Mouse (Mus musculus) intestine, embryonic 16.5 days (tissue): ENCODE data around the gene Sipa1l3. TPM values are rescaled to one million over a fixed set of nuclear protein-coding genes. Genes with fewer than 3 reads are reported as not detected.

Source experiments
- ATAC-seq: fragments of 200-750 bp; cut with Nextera tagmentation; 2 replicates; pipeline ENCODE4 v1.8.0; 2017; ENCODE audit warnings: moderate TSS enrichment, moderate library complexity
- H3K27ac ChIP-seq: fragments of 300-500 bp; sonication (generic); 2 replicates; pipeline ENCODE4 v1.5.1; 2014; ENCODE audit warnings: mild to moderate bottlenecking, low read length
- H3K27me3 ChIP-seq: fragments of 300-500 bp; sonication (generic); replicated peaks from 2 replicates; pipeline ENCODE4 v1.6.1; 2014; ENCODE audit warnings: low read length, control low read depth, mixed read lengths; ENCODE audit not compliant: control insufficient read depth, insufficient read depth
- H3K36me3 ChIP-seq: fragments of 300-500 bp; sonication (generic); 2 replicates; pipeline ENCODE4 v1.6.1; 2014; ENCODE audit warnings: low read length, control low read depth; ENCODE audit not compliant: control insufficient read depth, insufficient read depth
- H3K4me1 ChIP-seq: fragments of 300-500 bp; sonication (generic); 2 replicates; pipeline ENCODE4 v1.6.1; 2014; ENCODE audit warnings: low read length, control low read depth, mixed read lengths; ENCODE audit not compliant: control insufficient read depth, insufficient read depth
- H3K4me2 ChIP-seq: fragments of 300-500 bp; sonication (generic); 2 replicates; pipeline ENCODE4 v1.6.1; 2014; ENCODE audit warnings: low read depth, low read length, control low read depth
- H3K4me3 ChIP-seq: fragments of 300-500 bp; sonication (generic); 2 replicates; pipeline ENCODE4 v1.5.1; 2014; ENCODE audit warnings: mild to moderate bottlenecking, low read length
- H3K9ac ChIP-seq: fragments of 300-500 bp; sonication (generic); 2 replicates; pipeline ENCODE4 v1.6.1; 2014; ENCODE audit warnings: low read depth, low read length
- H3K9me3 ChIP-seq: fragments of 300-500 bp; sonication (generic); 2 replicates; pipeline ENCODE4 v1.6.1; 2016; ENCODE audit warnings: low read length, control low read depth; ENCODE audit not compliant: control insufficient read depth
- WGBS: fragments of 180-500 bp; shearing (Covaris S2); extraction: QIAGEN DNeasy Blood & Tissue Kit; methylation state at CpG from one replicate; pipeline ENCODE4 v1.1.7; 2014; 5-methylcytosine and 5-hydroxymethylcytosine counted together
- polyA plus RNA-seq: library from polyadenylated mRNA; unstranded; fragments of >200 nt; fragmentation: Nextera tagmentation; extraction: Ambion mirVana; gene quantifications from 2 replicates; pipeline ENCODE4 v1.2.1, GENCODE M21; 2015

Sipa1l3 gene
- polyA plus RNA-seq, 1 experiment from 2014 or later, result 24.1 TPM

DNA sequence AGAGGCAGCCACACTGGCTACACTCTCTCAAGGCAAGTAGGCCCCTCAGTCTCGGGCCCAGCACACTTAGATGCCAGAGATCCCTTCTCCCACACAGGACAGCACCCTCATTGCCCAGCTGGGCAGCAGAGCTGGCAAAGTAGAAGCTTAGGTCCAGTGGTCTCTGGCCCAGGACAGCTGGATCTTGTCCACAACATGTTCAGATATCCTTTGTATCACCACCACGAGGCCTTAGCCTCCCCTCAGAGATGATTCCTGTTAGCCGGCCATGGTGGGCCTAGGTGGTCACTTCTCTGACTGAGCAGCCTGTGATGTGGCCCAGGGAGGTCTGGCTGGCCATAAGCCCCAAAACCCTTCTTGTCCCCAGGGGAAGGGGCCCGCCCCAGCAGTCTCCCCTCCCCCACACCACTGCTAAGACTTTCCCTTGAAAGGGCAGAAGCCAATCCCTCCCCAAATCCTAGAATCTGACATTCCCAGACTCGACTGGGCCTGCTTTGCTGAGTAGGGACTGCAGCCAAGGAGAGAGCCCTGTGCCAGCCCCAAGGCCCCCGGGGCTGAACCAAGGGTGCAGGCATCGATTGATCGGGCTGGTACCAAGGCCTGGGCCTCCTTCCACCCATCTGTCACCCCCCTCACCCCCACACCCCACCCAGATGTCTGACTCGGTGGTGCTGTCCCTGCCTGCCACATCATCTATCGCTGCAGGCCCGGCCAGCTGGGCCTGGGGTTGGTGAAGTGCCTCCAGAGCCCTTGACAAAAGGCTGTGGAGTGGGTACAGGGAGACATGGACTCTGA lies 227.6 kb downstream of the Sipa1l3 start:
- Histone ChIP-seq H3K4me2 (peak overlapping the region; percentile 80), H3K27ac (peak overlapping the region; percentile 75), H3K4me3 (peak overlapping the region; percentile 65), H3K36me3 (no peaks in the 10 kb centered on the region), H3K9ac (peak overlapping the region; percentile 45; the same call in 1 of the 2 replicates), H3K4me1 (peaks cover 32% of the 10 kb centered on the region), H3K9me3 (no peaks in the 10 kb centered on the region), H3K27me3 (no peaks in the 10 kb centered on the region)
- WGBS, result 39% methylated on average over 11 of the region's 11 CpGs
- ATAC-seq, result no peak

DNA sequence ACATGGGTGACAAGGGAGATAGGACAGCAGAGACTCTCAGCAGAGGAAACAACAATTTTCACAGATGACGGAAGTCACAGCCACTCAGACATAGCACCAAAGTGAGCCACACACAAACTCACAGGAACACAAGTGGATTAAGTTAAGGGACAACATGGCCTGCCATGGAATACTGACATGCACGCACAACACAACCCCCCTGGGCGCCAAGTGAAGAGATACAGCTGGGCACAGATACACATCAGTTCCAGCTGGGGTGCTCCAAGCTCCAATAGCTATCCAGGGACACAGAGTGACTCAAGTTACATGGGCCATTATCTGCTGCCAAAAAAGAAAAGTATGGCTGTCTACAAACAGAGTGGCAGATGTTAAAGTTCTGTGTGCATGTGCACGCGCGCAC lies 228.6 kb downstream of the Sipa1l3 start:
- 60% methylated on average over 6 of the region's 6 CpGs for WGBS

DNA sequence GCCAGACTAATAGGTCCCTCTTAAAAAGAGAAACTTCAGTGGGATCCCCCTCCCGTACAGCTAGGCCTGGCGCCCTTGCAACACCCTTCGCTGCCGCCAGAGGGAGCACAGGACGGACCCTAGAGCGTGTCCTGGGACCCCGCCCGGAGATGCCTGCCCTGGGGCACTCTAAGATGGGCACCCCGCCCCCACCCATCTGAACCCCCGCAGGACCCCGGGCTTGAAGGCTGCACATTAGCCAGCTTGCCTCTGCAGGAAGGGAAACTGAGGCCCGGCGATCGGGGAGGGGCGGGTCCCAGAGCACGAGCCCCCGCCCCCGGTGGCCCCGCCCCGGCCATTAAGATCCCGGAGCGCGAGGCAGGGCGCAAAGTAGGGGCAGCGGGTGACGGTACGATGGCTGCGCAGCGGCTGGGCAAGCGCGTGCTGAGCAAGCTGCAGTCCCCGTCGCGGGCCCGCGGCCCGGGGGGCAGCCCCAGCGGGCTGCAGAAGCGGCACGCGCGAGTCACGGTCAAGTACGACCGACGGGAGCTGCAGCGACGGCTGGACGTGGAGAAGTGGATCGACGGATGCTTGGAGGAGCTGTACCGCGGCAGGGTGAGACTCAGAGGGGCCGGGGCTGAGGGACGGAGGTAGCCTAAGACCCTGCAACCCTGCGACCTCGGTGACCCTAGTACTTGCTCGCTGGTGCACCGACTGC lies 229.4 kb downstream of the Sipa1l3 start, which contains the start of gene Ppp1r14a:
TSS of gene Ppp1r14a (plus strand) at position 367 of the 697 bp plus-strand sequence.
- peak within 1 kb of the TSS; percentile 65 for H3K4me3 ChIP-seq
- peak within 1 kb of the TSS; percentile 75 for H3K27ac ChIP-seq
- peak; percentile 39 for ATAC-seq
- 2% methylated on average over 59 of the region's 59 CpGs for WGBS
- peaks cover 32% of the 10 kb centered on the region for H3K4me1 ChIP-seq
- H3K9ac ChIP-seq, result peak within 1 kb of the TSS; percentile 81
- H3K36me3 ChIP-seq, result no peaks in the 10 kb centered on the region
- H3K9me3 ChIP-seq, result no peaks in the 10 kb centered on the region
- no peaks in the 10 kb centered on the region for H3K27me3 ChIP-seq
- peak within 1 kb of the TSS; percentile 80 for H3K4me2 ChIP-seq

More for the DNA sequence above, 228.6 kb downstream of the Sipa1l3 start:
- Histone ChIP-seq H3K9ac (peak overlapping the region; percentile 81), H3K4me3 (peak overlapping the region; percentile 65), H3K27ac (peak overlapping the region; percentile 75), H3K4me2 (peak overlapping the region; percentile 80), H3K36me3 (no peaks in the 10 kb centered on the region), H3K9me3 (no peaks in the 10 kb centered on the region), H3K27me3 (no peaks in the 10 kb centered on the region), H3K4me1 (peaks cover 32% of the 10 kb centered on the region)
- ATAC-seq, result no peak

DNA sequence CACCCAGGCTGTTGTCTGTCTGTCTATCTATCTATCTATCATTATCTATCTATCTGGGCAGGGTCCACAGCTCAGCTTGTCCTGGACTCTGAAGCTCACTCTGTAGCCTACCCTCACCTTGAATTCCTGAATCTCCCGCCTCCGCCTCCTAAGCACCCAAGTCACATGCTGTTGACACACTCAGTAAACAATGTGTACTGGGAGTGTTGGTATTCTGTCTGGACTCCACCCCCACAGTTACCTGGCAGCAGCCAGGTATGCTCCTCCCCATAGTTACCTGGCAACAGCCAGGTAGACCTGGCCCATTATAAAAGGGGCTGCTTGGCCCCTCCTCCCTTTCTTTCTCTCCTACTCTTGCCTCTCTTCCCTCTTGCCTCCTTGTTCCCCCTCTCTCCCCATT lies 230.4 kb downstream of the Sipa1l3 start:
- no peaks in the 10 kb centered on the region for H3K27me3 ChIP-seq
- WGBS, result 70% methylated on average over 2 of the region's 2 CpGs
- H3K4me1 ChIP-seq, result peaks cover 25% of the 10 kb centered on the region
- H3K36me3 ChIP-seq, result no peaks in the 10 kb centered on the region
- ATAC-seq, result peak; percentile 25
- no peaks in the 10 kb centered on the region for H3K9me3 ChIP-seq
- H3K27ac ChIP-seq, result no peak overlapping the region
- H3K4me2 ChIP-seq, result no peak overlapping the region
- H3K4me3 ChIP-seq, result no peak overlapping the region
- no peak overlapping the region for H3K9ac ChIP-seq

DNA sequence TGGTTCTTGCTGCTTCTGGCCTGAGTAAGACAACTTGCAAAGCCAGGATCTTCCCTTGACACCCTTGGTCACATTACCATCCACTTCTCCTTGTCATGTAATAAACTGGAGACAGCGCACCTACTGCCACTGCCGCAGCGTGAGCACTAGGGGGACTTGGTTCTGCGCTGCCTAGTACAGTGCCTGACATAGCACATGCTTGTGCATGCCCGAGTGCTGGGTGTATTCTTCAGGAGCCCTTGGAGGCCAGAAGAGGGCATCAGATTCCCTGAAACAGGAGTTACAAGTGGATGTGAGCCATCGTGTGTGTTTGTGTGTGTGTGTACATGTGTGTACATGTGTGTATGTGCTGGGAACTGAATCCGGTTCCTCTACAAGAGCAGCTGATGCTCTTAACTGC lies 231.0 kb downstream of the Sipa1l3 start:
- peaks cover 22% of the 10 kb centered on the region for H3K4me1 ChIP-seq
- H3K9me3 ChIP-seq, result no peaks in the 10 kb centered on the region
- H3K27me3 ChIP-seq, result no peaks in the 10 kb centered on the region
- peak; percentile 14; the same call in 1 of the 2 replicates for ATAC-seq
- no peaks in the 10 kb centered on the region for H3K36me3 ChIP-seq
- H3K4me2 ChIP-seq, result no peak overlapping the region
- H3K9ac ChIP-seq, result no peak overlapping the region
- 85% methylated on average over 7 of the region's 7 CpGs for WGBS
- H3K27ac ChIP-seq, result no peak overlapping the region
- no peak overlapping the region for H3K4me3 ChIP-seq

DNA sequence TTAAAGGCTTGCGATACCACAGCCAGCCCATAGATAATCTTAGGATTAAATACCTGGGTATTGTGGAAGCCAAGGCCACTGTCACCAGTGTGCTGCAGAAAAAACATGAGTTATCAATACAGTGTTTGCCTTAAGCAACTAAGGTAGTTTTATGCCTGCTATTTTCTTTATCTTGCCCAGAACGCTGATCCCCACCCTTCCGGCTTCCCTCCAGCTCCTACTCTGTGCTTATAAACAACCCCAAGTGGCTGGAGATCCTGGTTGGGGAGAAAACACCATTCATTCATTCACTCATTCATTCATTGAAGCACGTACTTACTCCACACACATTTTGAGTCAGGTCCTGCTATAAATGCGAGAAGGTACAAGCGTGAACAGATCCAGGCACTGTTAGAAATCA lies 233.9 kb downstream of the Sipa1l3 start:
- WGBS, result 84% methylated on average over 6 of the region's 6 CpGs
- no peaks in the 10 kb centered on the region for H3K27me3 ChIP-seq
- H3K4me2 ChIP-seq, result no peak overlapping the region
- peaks cover 20% of the 10 kb centered on the region for H3K4me1 ChIP-seq
- H3K4me3 ChIP-seq, result no peak overlapping the region
- H3K36me3 ChIP-seq, result no peaks in the 10 kb centered on the region
- H3K9ac ChIP-seq, result no peak overlapping the region
- no peak overlapping the region for H3K27ac ChIP-seq
- no peaks in the 10 kb centered on the region for H3K9me3 ChIP-seq
- ATAC-seq, result no peak

DNA sequence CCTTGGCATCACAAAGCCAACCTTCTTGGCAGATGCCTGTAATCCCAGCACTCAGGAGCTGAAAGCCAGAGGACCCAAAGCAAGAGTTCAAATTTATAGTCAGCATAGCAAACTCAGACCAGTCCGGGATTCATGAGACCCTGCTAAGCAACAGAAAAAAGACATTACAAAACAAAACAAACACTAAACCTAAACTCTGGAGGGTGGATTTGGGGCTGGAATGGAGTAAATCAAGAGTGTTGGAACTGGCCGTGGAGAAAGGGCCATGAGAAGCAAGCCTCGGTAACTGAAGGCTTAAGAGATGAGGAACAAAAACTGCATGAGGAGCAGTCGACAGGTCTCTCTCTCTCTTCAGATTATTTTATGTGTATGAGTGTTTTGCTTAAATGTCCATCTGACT lies 234.6 kb downstream of the Sipa1l3 start:
- 77% methylated on average over 4 of the region's 4 CpGs for WGBS
- Histone ChIP-seq H3K36me3 (no peaks in the 10 kb centered on the region), H3K27ac (no peak overlapping the region), H3K4me3 (no peak overlapping the region), H3K9me3 (no peaks in the 10 kb centered on the region), H3K9ac (no peak overlapping the region), H3K4me2 (no peak overlapping the region), H3K27me3 (no peaks in the 10 kb centered on the region), H3K4me1 (peaks cover 23% of the 10 kb centered on the region)
- ATAC-seq, result no peak

DNA sequence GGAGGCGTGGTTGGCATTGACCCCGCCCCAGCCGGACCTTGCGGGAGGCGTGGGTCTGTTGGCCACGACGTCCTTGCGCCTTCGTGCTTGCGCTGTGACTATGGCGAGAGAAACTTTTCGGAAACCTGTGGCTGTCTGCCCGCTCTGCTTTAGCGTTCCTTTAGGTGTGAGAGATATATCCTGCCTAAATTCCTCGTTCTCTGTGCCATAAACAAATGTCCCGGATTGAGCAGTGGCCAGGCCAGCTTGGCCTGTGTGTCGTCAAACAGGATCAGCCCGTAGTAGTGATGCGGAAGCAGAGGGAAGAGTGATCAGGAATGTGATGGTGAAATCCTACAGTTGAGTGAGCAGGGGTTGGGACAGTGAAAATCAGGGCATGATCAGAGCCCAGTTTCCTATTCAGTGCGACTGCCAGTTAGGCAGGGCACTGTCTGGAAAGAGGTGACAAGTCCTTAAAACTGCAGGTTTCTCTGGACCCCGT lies 236.3 kb downstream of the Sipa1l3 start:
- 8% methylated on average over 21 of the region's 21 CpGs for WGBS
- Histone ChIP-seq H3K4me3 (peak overlapping the region; percentile 75), H3K27ac (peak overlapping the region; percentile 34), H3K27me3 (no peaks in the 10 kb centered on the region), H3K9ac (peak overlapping the region; percentile 91), H3K4me1 (peaks cover 22% of the 10 kb centered on the region), H3K9me3 (no peaks in the 10 kb centered on the region), H3K4me2 (peak overlapping the region; percentile 90), H3K36me3 (no peaks in the 10 kb centered on the region)
- peak; percentile 69 for ATAC-seq
